8 mouse cellular contexts compared by ENCODE assay signal in genomic region chr6:60828429-60829264, GRCm38 (mm10). TPM values are rescaled to one million over a fixed set of nuclear protein-coding genes. Genes with fewer than 3 reads are reported as not detected.
DNase-seq lines count a peak whose midpoint lies in the region; ATAC-seq lines count a peak whose summit lies in the region.

No protein-coding gene starts in this region.

- WGBS in heart, embryonic 10.5 days, result 2% methylated on average over 35 of the region's 35 CpGs
- 2% methylated on average over 35 of the region's 35 CpGs for WGBS in limb, embryonic 10.5 days
- WGBS in midbrain, embryonic 13.5 days, result under 1% methylated on average over 35 of the region's 35 CpGs
- WGBS in stomach, embryonic 15.5 days, result under 1% methylated on average over 35 of the region's 35 CpGs

- no peaks in the 10 kb centered on the region for H3K9me3 ChIP-seq in heart, embryonic 10.5 days
- no peaks in the 10 kb centered on the region for H3K9me3 ChIP-seq in limb, embryonic 10.5 days (replicated peaks)
- no peaks in the 10 kb centered on the region for H3K9me3 ChIP-seq in midbrain, embryonic 13.5 days
- no peaks in the 10 kb centered on the region for H3K9me3 ChIP-seq in stomach, embryonic 15.5 days

- peaks cover 12% of the 10 kb centered on the region; the same call in 1 of the 2 replicates for H3K4me1 ChIP-seq in heart, embryonic 10.5 days
- peaks cover 17% of the 10 kb centered on the region for H3K4me1 ChIP-seq in limb, embryonic 10.5 days
- peaks cover 17% of the 10 kb centered on the region for H3K4me1 ChIP-seq in midbrain, embryonic 13.5 days (replicated peaks)
- H3K4me1 ChIP-seq in stomach, embryonic 15.5 days, result 0 out of 2 replicates have a peak, but pooled peaks cover 7% of the 10 kb centered on the region

- peak; percentile 89 for ATAC-seq in frontal cortex, adult (ENCODE audit: low TSS enrichment)
- peak; percentile 94 for ATAC-seq in midbrain, embryonic 13.5 days
- peak; percentile 89 for ATAC-seq in stomach, embryonic 15.5 days (ENCODE audit: insufficient read depth, low FRiP score, low read depth)

- H3K4me3 ChIP-seq in heart, embryonic 10.5 days, result peak overlapping the region; percentile 64
- H3K4me3 ChIP-seq in limb, embryonic 10.5 days, result peak overlapping the region; percentile 60
- peak overlapping the region; percentile 58 for H3K4me3 ChIP-seq in midbrain, embryonic 13.5 days (replicated peaks)
- H3K4me3 ChIP-seq in stomach, embryonic 15.5 days (replicated peaks), result peak overlapping the region; percentile 46

- H3K4me2 ChIP-seq in midbrain, embryonic 13.5 days (replicated peaks), result peak overlapping the region; percentile 75
- peak overlapping the region; percentile 98 for H3K4me2 ChIP-seq in stomach, embryonic 15.5 days

- peak overlapping the region; percentile 66 for H3K9ac ChIP-seq in midbrain, embryonic 13.5 days (replicated peaks)
- H3K9ac ChIP-seq in stomach, embryonic 15.5 days, result 0 out of 2 replicates have a peak overlapping the region, but pooled peaks have one; percentile 9

- peak; percentile 93 for DNase-seq in heart, embryonic 10.5 days (ENCODE audit: low spot score)
- no peak for DNase-seq in heart, adult 9 months (ENCODE audit: low spot score in 2 of 2)
- DNase-seq in cerebellum, postnatal 10 days, result peak; percentile 87 to 92
- peak; percentile 6 to 28 for DNase-seq in kidney, adult 8-10 months
- DNase-seq in limb, embryonic 10.5 days (ENCODE audit: low spot score), result peak; percentile 75

- no peaks in the 10 kb centered on the region for H3K36me3 ChIP-seq in heart, embryonic 10.5 days
- H3K36me3 ChIP-seq in limb, embryonic 10.5 days, result no peaks in the 10 kb centered on the region
- H3K36me3 ChIP-seq in midbrain, embryonic 13.5 days, result no peaks in the 10 kb centered on the region
- no peaks in the 10 kb centered on the region for H3K36me3 ChIP-seq in stomach, embryonic 15.5 days

- peak overlapping the region; percentile 86 for H3K27ac ChIP-seq in heart, embryonic 10.5 days
- H3K27ac ChIP-seq in limb, embryonic 10.5 days, result peak overlapping the region; percentile 83
- peak overlapping the region; percentile 81 for H3K27ac ChIP-seq in midbrain, embryonic 13.5 days
- H3K27ac ChIP-seq in stomach, embryonic 15.5 days, result no peak overlapping the region

- peaks cover 4% of the 10 kb centered on the region; the same call in 1 of the 2 replicates for H3K27me3 ChIP-seq in heart, embryonic 10.5 days (ENCODE audit: insufficient read depth, poor library complexity, severe bottlenecking)
- peaks cover 15% of the 10 kb centered on the region for H3K27me3 ChIP-seq in limb, embryonic 10.5 days (ENCODE audit: low read depth, poor library complexity, severe bottlenecking)
- no peaks in the 10 kb centered on the region; the same call in 1 of the 2 replicates for H3K27me3 ChIP-seq in midbrain, embryonic 13.5 days
- no peaks in the 10 kb centered on the region for H3K27me3 ChIP-seq in stomach, embryonic 15.5 days (replicated peaks)

RNA-seq across cellular contexts. Expression of gene Snca, which starts 1.0 kb away (rescaled TPM):
- 24.2 and 27.7 TPM in 2 replicates for polyA plus RNA-seq in heart, embryonic 10.5 days (2016; fragmentation: Nextera tagmentation; extraction: Ambion mirVana)
- 6.2 and 7.9 TPM in 2 replicates for polyA plus RNA-seq in limb, embryonic 10.5 days (2016; fragmentation: Nextera tagmentation; extraction: Ambion mirVana)
- polyA plus RNA-seq in midbrain, embryonic 13.5 days (2015; fragmentation: Nextera tagmentation; extraction: Ambion mirVana), result 68.4 and 87.2 TPM in 2 replicates
- 37.5 and 60.9 TPM in 2 replicates for polyA plus RNA-seq in stomach, embryonic 15.5 days (2015; fragmentation: Nextera tagmentation; extraction: Ambion mirVana)

Comparison
In these comparisons a context has a peak if more than half of its experiments do, and no peak if none do; other contexts are left out.
1. DNase-seq: peak in heart, embryonic 10.5 days (single experiment), cerebellum, postnatal 10 days (2 of 2), kidney, adult 8-10 months (2 of 2) and limb, embryonic 10.5 days (single experiment); none in heart, adult 9 months (0 of 2).
2. Peak in every context shown above with its lines, with median percentiles within 50 percentile points of each other: H3K4me3 ChIP-seq and ATAC-seq.